Mouse (Mus musculus): ENCODE data around the gene Adcy4.

The Adcy4 gene

GRCm38 (mm10) chr14:55783958-55784235, at the start of gene Adcy4:
Gene Adcy4 (minus strand): TSS chr14:55784095.
- DNase-seq (ENCODE audit: low spot score), result no peak

- DNase-seq (ENCODE audit: low spot score), result no peak
Measured at GRCm38 (mm10) chr14:55833126-55833525, 49.2 kb upstream of the Adcy4 start.

GRCm38 (mm10) chr14:55830331-55830730, 46.4 kb upstream of the Adcy4 start:
- DNase-seq (ENCODE audit: low spot score), result no peak

- DNase-seq (ENCODE audit: low spot score), result no peak
Measured at GRCm38 (mm10) chr14:55829854-55830253, 46.0 kb upstream of the Adcy4 start.

GRCm38 (mm10) chr14:55828716-55829263, 44.9 kb upstream of the Adcy4 start:
- DNase-seq (ENCODE audit: low spot score), result no peak

- DNase-seq (ENCODE audit: low spot score), result peak; percentile 12
Measured at GRCm38 (mm10) chr14:55826551-55827340, 42.9 kb upstream of the Adcy4 start.

- peak; percentile 3 for DNase-seq (ENCODE audit: low spot score)
Measured at GRCm38 (mm10) chr14:55826142-55826541, 42.2 kb upstream of the Adcy4 start.

- peak; percentile 46 for DNase-seq (ENCODE audit: low spot score)
Measured at GRCm38 (mm10) chr14:55825216-55826051, 41.5 kb upstream of the Adcy4 start.

- DNase-seq (ENCODE audit: low spot score), result peak; percentile 65
Measured at GRCm38 (mm10) chr14:55824481-55825215, 40.8 kb upstream of the Adcy4 start.

GRCm38 (mm10) chr14:55824001-55824480, 40.1 kb upstream of the Adcy4 start:
- DNase-seq (ENCODE audit: low spot score), result peak; percentile 61

- DNase-seq (ENCODE audit: low spot score), result peak; percentile 88
Measured at GRCm38 (mm10) chr14:55822991-55823762, 39.3 kb upstream of the Adcy4 start, which contains the start of gene Nfatc4. Gene Nfatc4 (plus strand): TSS chr14:55823144.

- peak; percentile 82 for DNase-seq (ENCODE audit: low spot score)
Measured at GRCm38 (mm10) chr14:55822435-55822990, 38.6 kb upstream of the Adcy4 start.

- DNase-seq (ENCODE audit: low spot score), result peak; percentile 2
Measured at GRCm38 (mm10) chr14:55820576-55820975, 36.7 kb upstream of the Adcy4 start.

GRCm38 (mm10) chr14:55819845-55820405, 36.0 kb upstream of the Adcy4 start:
- peak; percentile 2 for DNase-seq (ENCODE audit: low spot score)

GRCm38 (mm10) chr14:55815310-55815751, 31.4 kb upstream of the Adcy4 start:
- DNase-seq (ENCODE audit: low spot score), result peak; percentile 88

- peak; percentile 87 for DNase-seq (ENCODE audit: low spot score)
Measured at GRCm38 (mm10) chr14:55814885-55815284, 31.0 kb upstream of the Adcy4 start.

- DNase-seq (ENCODE audit: low spot score), result no peak
Measured at GRCm38 (mm10) chr14:55795380-55796163, 11.7 kb upstream of the Adcy4 start.

- DNase-seq (ENCODE audit: low spot score), result no peak
Measured at GRCm38 (mm10) chr14:55793946-55794345, 10.1 kb upstream of the Adcy4 start.

- DNase-seq (ENCODE audit: low spot score), result no peak
Measured at GRCm38 (mm10) chr14:55793461-55793860, 9.6 kb upstream of the Adcy4 start.

Data from urinary bladder, postnatal 14 days (tissue).